Mouse (Mus musculus) left cerebral cortex, postnatal 14 days (tissue): ENCODE data around the gene Zfp865. TPM values are rescaled to one million over a fixed set of nuclear protein-coding genes. Genes with fewer than 3 reads are reported as not detected.
"Not testable (repeated sequence)": the region's sequence is repeated elsewhere in the genome, so short reads cannot be mapped to it uniquely, and the experiment has no call there.

Experiments used
- DNase-seq, 2 experiments: peaks; one replicate each; pipeline ENCODE4 v3.0.0; 2021 to 2022; ENCODE audit warnings: low spot score in 2 of 2, mixed read lengths in 1 of 2
- intact Hi-C: fragments of 180-260 bp; cut with DNase I; formaldehyde crosslinking; loops from one replicate; pipeline ENCODE4 v1.15.1; 2025
- total RNA-seq, 2 experiments: library from RNA; stranded (reverse); gene quantifications; 2 replicates each; pipeline ENCODE4 v1.2.3; 2021

Zfp865 gene
- total RNA-seq, 2 experiments from 2014 or later: 34.1 to 35.2 TPM

DNA sequence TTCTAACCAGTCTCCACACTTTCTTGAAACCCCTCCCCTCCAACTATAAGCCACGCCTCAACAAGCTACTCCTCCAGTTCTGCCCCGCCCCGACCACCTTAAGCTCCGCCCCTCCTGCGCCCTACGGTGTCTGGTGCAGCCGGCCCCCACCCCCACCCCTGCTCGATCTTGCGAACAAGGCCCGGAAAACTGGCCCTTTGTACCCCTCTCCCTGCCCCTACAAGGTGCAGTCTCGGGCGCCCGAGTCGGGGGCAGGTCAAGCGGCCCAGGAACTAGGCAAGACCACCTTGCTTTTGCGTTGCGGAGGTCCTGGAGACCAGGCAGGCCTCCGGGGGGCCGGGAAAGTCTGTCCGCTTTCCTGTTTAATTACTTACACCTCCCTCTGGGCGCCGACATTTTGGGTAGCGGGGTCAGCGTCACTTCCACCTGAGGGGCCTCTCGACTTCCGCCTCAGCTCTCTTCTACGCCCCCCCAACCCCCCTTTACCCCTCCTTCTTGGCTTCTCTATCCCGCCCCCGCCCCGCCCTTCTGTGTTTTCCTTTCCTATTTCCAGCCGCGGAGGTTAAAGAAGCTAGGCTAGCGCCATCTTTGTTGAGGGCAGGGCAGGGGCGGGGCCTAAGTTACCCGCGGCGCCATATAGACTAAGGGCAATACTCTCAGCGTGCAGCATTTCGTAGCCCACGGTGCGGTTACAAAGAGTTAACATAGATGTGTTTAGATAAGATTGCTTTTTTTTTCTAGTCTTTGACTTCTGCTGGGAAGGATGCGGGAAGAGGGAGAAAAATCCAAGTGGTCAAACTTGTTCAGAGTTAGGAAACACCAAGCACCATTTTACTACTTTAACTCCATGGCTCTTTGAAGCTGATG is 5.7 kb upstream of the Zfp865 start, which contains the start of the genes Zfp524 and Fiz1:
TSS of gene Zfp524 (plus strand) at position 165 of the 867 bp plus-strand sequence.
TSS of gene Fiz1 (minus strand) at position 447 of the 867 bp plus-strand sequence.
- intact Hi-C loops: loop anchor here (5.0 kb wide), 1 partner anchor 43 kb away; no protein-coding TSS in a partner anchor

GRCm38 (mm10) chr7:5015118-5016001 is 4.8 kb upstream of the Zfp865 start, which contains the start of gene Gm44973:
Gene Gm44973 (plus strand): TSS chr7:5015496.
- DNase-seq: peak; percentile 90 to 96
- intact Hi-C loops: loop anchor here (5.0 kb wide), 1 partner anchor 42 kb away; no protein-coding TSS in a partner anchor

More for the DNA sequence above, 5.7 kb upstream of the Zfp865 start, which contains the start of the genes Zfp524 and Fiz1:
- peak; percentile 97 to 98 for DNase-seq

DNA sequence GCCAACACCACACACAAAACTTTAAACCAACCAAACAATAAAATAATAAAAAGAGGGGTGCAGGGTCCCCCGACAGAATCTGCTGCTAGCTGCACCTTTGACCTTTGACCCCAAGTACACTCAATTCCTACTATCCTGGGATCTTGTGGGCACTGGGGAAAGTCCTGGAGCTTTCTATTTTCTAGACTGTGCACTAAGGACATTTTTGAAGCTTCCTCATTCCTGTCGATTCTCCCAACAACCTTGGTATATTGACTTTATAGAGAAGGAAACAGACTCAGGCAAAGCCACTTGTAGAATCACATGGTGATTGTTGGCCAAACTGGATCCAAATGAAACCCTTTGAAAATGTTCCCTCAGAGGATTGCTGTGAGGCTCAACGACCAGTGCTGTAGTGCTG is 4.1 kb upstream of the Zfp865 start:
- DNase-seq: no peak
- intact Hi-C loops: loop anchor here (5.0 kb wide), 1 partner anchor 41 kb away; no protein-coding TSS in a partner anchor

GRCm38 (mm10) chr7:5016920-5017319 is 3.3 kb upstream of the Zfp865 start:
- no peak for DNase-seq
- intact Hi-C loops: loop anchor here (5.0 kb wide), 1 partner anchor 40 kb away; no protein-coding TSS in a partner anchor

GRCm38 (mm10) chr7:5017352-5017751 is 2.8 kb upstream of the Zfp865 start:
- intact Hi-C loops: loop anchor here (5.0 kb wide), 1 partner anchor 40 kb away; no protein-coding TSS in a partner anchor

DNA sequence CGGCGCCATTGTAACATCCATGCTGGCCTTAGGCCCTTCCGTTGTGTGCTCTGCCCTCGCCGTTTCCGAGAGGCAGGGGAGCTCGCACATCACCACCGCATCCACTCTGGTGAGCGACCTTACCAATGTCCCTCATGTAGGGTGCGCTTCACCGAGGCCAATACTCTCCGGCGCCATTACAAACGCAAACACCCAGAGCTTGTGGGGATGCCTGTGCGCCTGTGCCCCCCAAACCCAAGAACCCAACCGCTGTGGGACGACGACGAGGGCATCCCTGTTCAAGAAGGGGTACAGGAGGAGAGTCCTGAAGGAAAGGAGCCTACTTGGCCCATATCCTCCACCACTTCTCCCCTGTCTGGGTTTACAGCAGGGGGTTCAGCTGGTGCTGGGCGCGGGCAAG is 2.2 kb upstream of the Zfp865 start:
- intact Hi-C loops: loop anchor here (5.0 kb wide), 1 partner anchor 39 kb away; no protein-coding TSS in a partner anchor
- no peak for DNase-seq

More at GRCm38 (mm10) chr7:5017352-5017751, 2.8 kb upstream of the Zfp865 start:
- DNase-seq: no peak

- intact Hi-C loops: loop anchor here (5.0 kb wide), 1 partner anchor 38 kb away; no protein-coding TSS in a partner anchor
Observed at GRCm38 (mm10) chr7:5019576-5019975, 600 bp upstream of the Zfp865 start.

GRCm38 (mm10) chr7:5020685-5021084 is 509 bp downstream of the Zfp865 start:
- DNase-seq: no peak
- intact Hi-C loops: no loop called here

More at GRCm38 (mm10) chr7:5019576-5019975, 600 bp upstream of the Zfp865 start:
- not testable (repeated sequence) for DNase-seq

GRCm38 (mm10) chr7:5021197-5021596 is 1.0 kb downstream of the Zfp865 start:
- intact Hi-C loops: no loop called here

GRCm38 (mm10) chr7:5029543-5029942 is 9.4 kb downstream of the Zfp865 start:
- DNase-seq: no peak
- intact Hi-C loops: no loop called here

More at GRCm38 (mm10) chr7:5021197-5021596, 1.0 kb downstream of the Zfp865 start:
- no peak for DNase-seq

- no peak for DNase-seq
- intact Hi-C loops: no loop called here
Observed at GRCm38 (mm10) chr7:5029946-5030345, 9.8 kb downstream of the Zfp865 start.

DNA sequence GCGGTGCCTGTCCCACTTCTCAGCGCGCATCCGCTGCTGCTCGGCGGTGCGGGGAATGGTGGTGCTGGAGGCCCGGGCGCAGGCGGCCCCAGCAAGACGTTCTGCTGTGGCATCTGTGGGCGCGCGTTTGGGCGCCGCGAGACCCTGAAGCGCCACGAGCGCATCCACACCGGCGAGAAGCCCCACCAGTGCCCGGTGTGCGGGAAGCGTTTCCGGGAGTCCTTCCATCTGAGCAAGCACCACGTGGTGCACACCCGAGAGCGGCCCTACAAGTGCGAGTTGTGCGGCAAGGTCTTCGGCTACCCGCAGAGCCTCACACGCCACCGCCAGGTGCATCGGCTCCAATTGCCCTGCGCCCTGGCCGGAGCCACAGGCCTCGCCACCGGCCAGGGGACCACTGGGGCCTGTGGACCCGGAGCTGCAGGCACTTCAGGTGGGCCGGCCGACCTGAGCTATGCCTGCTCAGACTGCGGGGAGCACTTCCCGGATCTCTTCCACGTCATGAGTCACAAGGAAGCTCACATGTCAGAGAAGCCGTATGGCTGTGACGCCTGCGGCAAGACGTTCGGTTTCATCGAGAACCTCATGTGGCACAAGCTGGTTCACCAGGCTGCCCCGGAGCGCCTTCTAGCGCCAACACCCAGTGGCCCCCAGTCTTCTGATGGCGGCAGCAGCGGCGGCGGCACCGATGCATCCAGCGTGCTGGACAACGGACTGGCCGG is 10.5 kb downstream of the Zfp865 start:
- DNase-seq: no peak
- intact Hi-C loops: no loop called here

DNA sequence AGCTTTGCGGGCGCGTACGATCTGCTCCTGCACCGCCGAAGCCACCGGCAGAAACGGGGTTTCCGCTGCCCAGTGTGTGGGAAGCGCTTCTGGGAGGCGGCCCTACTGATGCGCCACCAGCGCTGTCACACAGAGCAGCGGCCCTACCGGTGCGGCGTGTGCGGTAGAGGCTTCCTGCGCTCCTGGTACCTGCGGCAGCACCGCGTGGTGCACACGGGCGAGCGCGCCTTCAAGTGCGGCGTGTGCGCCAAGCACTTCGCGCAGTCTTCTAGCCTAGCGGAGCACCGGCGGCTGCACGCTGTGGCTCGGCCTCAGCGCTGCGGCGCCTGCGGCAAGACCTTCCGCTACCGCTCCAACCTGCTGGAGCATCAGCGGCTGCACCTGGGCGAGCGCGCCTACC is 11.3 kb downstream of the Zfp865 start:
- DNase-seq: no peak
- intact Hi-C loops: no loop called here

GRCm38 (mm10) chr7:5033818-5034217 is 13.6 kb downstream of the Zfp865 start, which contains the start of gene 4632433K11Rik:
Gene 4632433K11Rik (plus strand): TSS chr7:5034118.
- intact Hi-C loops: no loop called here
- no peak for DNase-seq

GRCm38 (mm10) chr7:5035628-5036027 is 15.5 kb downstream of the Zfp865 start:
- intact Hi-C loops: no loop called here
- no peak for DNase-seq

GRCm38 (mm10) chr7:5036136-5036535 is 16.0 kb downstream of the Zfp865 start:
- no peak for DNase-seq
- intact Hi-C loops: no loop called here

- intact Hi-C loops: no loop called here
- no peak for DNase-seq
Observed at GRCm38 (mm10) chr7:5037026-5037425, 16.9 kb downstream of the Zfp865 start.

GRCm38 (mm10) chr7:5037467-5037866 is 17.3 kb downstream of the Zfp865 start:
- intact Hi-C loops: no loop called here
- no peak for DNase-seq
